Mouse (Mus musculus) midbrain, postnatal 0 days (tissue): ENCODE data around the gene Cfap299. TPM values are rescaled to one million over a fixed set of nuclear protein-coding genes. Genes with fewer than 3 reads are reported as not detected.

Experiments used
- ATAC-seq: fragments of 200-750 bp; cut with Nextera tagmentation; 2 replicates; pipeline ENCODE4 v1.8.0; 2017; ENCODE audit warnings: moderate number of reproducible peaks, mild to moderate bottlenecking, moderate TSS enrichment, moderate library complexity; ENCODE audit not compliant: low FRiP score
- DNase-seq: peaks from one replicate; pipeline ENCODE4 v3.0.0-alpha.2; 2015; ENCODE audit warnings: low spot score
- H3K27ac ChIP-seq: fragments of 300-500 bp; sonication (generic); 2 replicates; pipeline ENCODE4 v1.5.1; 2014; ENCODE audit warnings: low read depth, mild to moderate bottlenecking, low read length, mixed read lengths
- H3K27me3 ChIP-seq: fragments of 300-500 bp; sonication (generic); 2 replicates; pipeline ENCODE4 v1.6.1; 2014; ENCODE audit warnings: low read length, control low read depth, mixed read lengths; ENCODE audit not compliant: insufficient read depth
- H3K36me3 ChIP-seq: fragments of 300-500 bp; sonication (generic); 2 replicates; pipeline ENCODE4 v1.6.1; 2014; ENCODE audit warnings: low read length, control low read depth, mixed read lengths; ENCODE audit not compliant: insufficient read depth
- H3K4me1 ChIP-seq: fragments of 300-500 bp; sonication (generic); 2 replicates; pipeline ENCODE4 v1.6.1; 2014; ENCODE audit warnings: mild to moderate bottlenecking, control low read depth, antibody characterized with exemption, low read length, mixed read lengths; ENCODE audit not compliant: insufficient read depth
- H3K4me2 ChIP-seq: fragments of 300-500 bp; sonication (generic); 2 replicates; pipeline ENCODE4 v1.6.1; 2014; ENCODE audit warnings: low read depth, mild to moderate bottlenecking, low read length, mixed read lengths; ENCODE audit not compliant: poor library complexity, severe bottlenecking
- H3K4me3 ChIP-seq: fragments of 300-500 bp; sonication (generic); 2 replicates; pipeline ENCODE4 v1.5.1; 2014; ENCODE audit warnings: low read depth, mild to moderate bottlenecking, low read length, moderate library complexity
- H3K9ac ChIP-seq: fragments of 300-500 bp; sonication (generic); replicated peaks from 2 replicates; pipeline ENCODE4 v1.6.1; 2014; ENCODE audit warnings: mild to moderate bottlenecking, low read length, moderate library complexity, mixed read lengths; ENCODE audit not compliant: poor library complexity, severe bottlenecking
- H3K9me3 ChIP-seq: fragments of 300-500 bp; sonication (generic); 2 replicates; pipeline ENCODE4 v1.6.1; 2016; ENCODE audit warnings: low read length, control low read depth
- CTCF ChIP-seq: IDR thresholded peaks from 2 replicates; pipeline ENCODE4 v1.5.1; 2016; ENCODE audit warnings: antibody characterized with exemption, mild to moderate bottlenecking
- WGBS: fragments of 180-500 bp; shearing (Covaris S2); extraction: QIAGEN DNeasy Blood & Tissue Kit; methylation state at CpG from one replicate; pipeline ENCODE4 v1.1.7; 2014; 5-methylcytosine and 5-hydroxymethylcytosine counted together
- polyA plus RNA-seq: library from polyadenylated mRNA; unstranded; fragments of >200 nt; fragmentation: Nextera tagmentation; extraction: Ambion mirVana; gene quantifications from 2 replicates; pipeline ENCODE4 v1.2.1, GENCODE M21; 2015
- total RNA-seq: library from RNA; depleted of rRNA; stranded (reverse); fragments of >200 nt; gene quantifications from 2 replicates; pipeline ENCODE4 v1.2.3, GENCODE M21; 2014

Gene Cfap299
- total and polyA plus RNA-seq, 2 experiments from 2014 or later = 1.5 to 3.4 TPM

- no peak overlapping the region for H3K27ac ChIP-seq
- ATAC-seq = no peak
- no peak overlapping the region for H3K4me2 ChIP-seq
- no peaks in the 10 kb centered on the region for H3K4me1 ChIP-seq
- 63% methylated on average over 2 of the region's 2 CpGs for WGBS
- no peaks in the 10 kb centered on the region for H3K36me3 ChIP-seq
- H3K4me3 ChIP-seq = no peak overlapping the region
- no peak overlapping the region for H3K9ac ChIP-seq
- H3K27me3 ChIP-seq = no peaks in the 10 kb centered on the region
- TF ChIP-seq CTCF = peak; percentile 75
- peak; percentile 56 for DNase-seq
- H3K9me3 ChIP-seq = no peaks in the 10 kb centered on the region
Measured at GRCm38 (mm10) chr5:98344581-98344980, 15.5 kb downstream of the Cfap299 start.

GRCm38 (mm10) chr5:98346067-98346466, 17.0 kb downstream of the Cfap299 start:
- Histone ChIP-seq H3K4me3 (no peak overlapping the region), H3K4me1 (no peaks in the 10 kb centered on the region), H3K9me3 (no peaks in the 10 kb centered on the region), H3K36me3 (no peaks in the 10 kb centered on the region), H3K27ac (no peak overlapping the region), H3K27me3 (no peaks in the 10 kb centered on the region), H3K9ac (no peak overlapping the region), H3K4me2 (no peak overlapping the region)
- TF ChIP-seq CTCF = peak; percentile 69
- ATAC-seq (no peak), DNase-seq (no peak)
- 77% methylated on average over 7 of the region's 7 CpGs for WGBS

- H3K27ac ChIP-seq = no peak overlapping the region
- no peaks in the 10 kb centered on the region for H3K27me3 ChIP-seq
- peak; percentile 99 for TF ChIP-seq CTCF
- H3K4me3 ChIP-seq = no peak overlapping the region
- no peaks in the 10 kb centered on the region for H3K4me1 ChIP-seq
- no peak overlapping the region for H3K9ac ChIP-seq
- 11% methylated on average over 8 of the region's 8 CpGs for WGBS
- no peaks in the 10 kb centered on the region for H3K36me3 ChIP-seq
- DNase-seq = peak; percentile 84
- peak; percentile 57; the same call in 1 of the 2 replicates for ATAC-seq
- no peak overlapping the region; the same call in 1 of the 2 replicates for H3K4me2 ChIP-seq
- no peaks in the 10 kb centered on the region for H3K9me3 ChIP-seq
Measured at GRCm38 (mm10) chr5:98348605-98349004, 19.5 kb downstream of the Cfap299 start.

GRCm38 (mm10) chr5:98359912-98360311, 30.8 kb downstream of the Cfap299 start:
- ATAC-seq (no peak), DNase-seq (no peak)
- Histone ChIP-seq H3K9me3 (no peaks in the 10 kb centered on the region), H3K27me3 (no peaks in the 10 kb centered on the region), H3K4me2 (no peak overlapping the region), H3K36me3 (no peaks in the 10 kb centered on the region), H3K27ac (no peak overlapping the region), H3K4me1 (no peaks in the 10 kb centered on the region), H3K4me3 (no peak overlapping the region), H3K9ac (no peak overlapping the region)
- 91% methylated on average over 7 of the region's 7 CpGs for WGBS
- TF ChIP-seq CTCF = no peak

GRCm38 (mm10) chr5:98360792-98361419, 31.8 kb downstream of the Cfap299 start:
- no peaks in the 10 kb centered on the region for H3K36me3 ChIP-seq
- DNase-seq = no peak
- 82% methylated on average over 5 of the region's 5 CpGs for WGBS
- no peak for ATAC-seq
- no peak overlapping the region for H3K4me3 ChIP-seq
- H3K4me1 ChIP-seq = no peaks in the 10 kb centered on the region
- no peaks in the 10 kb centered on the region for H3K9me3 ChIP-seq
- no peak overlapping the region for H3K4me2 ChIP-seq
- H3K27ac ChIP-seq = no peak overlapping the region
- TF ChIP-seq CTCF = no peak
- H3K27me3 ChIP-seq = no peaks in the 10 kb centered on the region
- no peak overlapping the region for H3K9ac ChIP-seq

GRCm38 (mm10) chr5:98363428-98363827, 34.3 kb downstream of the Cfap299 start:
- no peak overlapping the region for H3K27ac ChIP-seq
- DNase-seq (no peak), ATAC-seq (no peak)
- H3K4me3 ChIP-seq = no peak overlapping the region
- TF ChIP-seq CTCF = peak; percentile 34
- H3K4me2 ChIP-seq = no peak overlapping the region
- whole genome bisulfite sequencing = 48% methylated on average over 8 of the region's 8 CpGs
- no peaks in the 10 kb centered on the region for H3K36me3 ChIP-seq
- no peaks in the 10 kb centered on the region for H3K27me3 ChIP-seq
- H3K4me1 ChIP-seq = no peaks in the 10 kb centered on the region
- H3K9me3 ChIP-seq = no peaks in the 10 kb centered on the region
- no peak overlapping the region for H3K9ac ChIP-seq
